Mouse (Mus musculus): ENCODE results near the gene Ercc5.

Ercc5 gene

GRCm38 (mm10) chr1:44172656-44173055 is 25.1 kb downstream of the Ercc5 start:
- no peak for DNase-seq (ENCODE audit: extremely low read depth, low read depth, low spot score)

- no peak for DNase-seq (ENCODE audit: extremely low read depth, low read depth, low spot score)
Measured at GRCm38 (mm10) chr1:44173903-44174302, 26.4 kb downstream of the Ercc5 start.

GRCm38 (mm10) chr1:44178086-44178485 is 30.5 kb downstream of the Ercc5 start:
- DNase-seq (ENCODE audit: extremely low read depth, low read depth, low spot score): no peak

DNA sequence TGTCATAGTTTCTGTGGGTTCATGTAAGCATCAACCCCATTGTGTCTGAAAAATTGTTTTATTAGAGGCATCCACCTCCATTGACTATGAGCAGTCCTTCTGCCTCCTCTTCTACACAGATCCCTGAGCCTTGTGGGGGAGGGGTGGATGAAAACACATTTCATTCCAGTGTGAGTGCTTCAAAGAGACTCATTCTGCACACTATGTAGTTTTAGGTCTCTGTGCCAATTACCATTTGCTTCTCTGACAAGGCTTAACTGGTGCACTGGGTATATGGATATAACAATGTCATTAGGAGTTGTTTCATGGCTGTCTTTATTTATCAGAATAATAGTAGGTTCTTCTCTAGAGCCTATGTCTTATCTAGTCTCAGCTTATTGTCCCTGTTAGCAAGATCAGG is 38.9 kb downstream of the Ercc5 start:
- no peak for DNase-seq (ENCODE audit: extremely low read depth, low read depth, low spot score)

GRCm38 (mm10) chr1:44198273-44199171 is 51.0 kb downstream of the Ercc5 start:
- DNase-seq (ENCODE audit: extremely low read depth, low read depth, low spot score): no peak

GRCm38 (mm10) chr1:44202876-44203275 is 55.3 kb downstream of the Ercc5 start:
- DNase-seq (ENCODE audit: extremely low read depth, low read depth, low spot score): no peak

- no peak for DNase-seq (ENCODE audit: extremely low read depth, low read depth, low spot score)
Measured at GRCm38 (mm10) chr1:44214443-44214842, 66.9 kb downstream of the Ercc5 start.

DNA sequence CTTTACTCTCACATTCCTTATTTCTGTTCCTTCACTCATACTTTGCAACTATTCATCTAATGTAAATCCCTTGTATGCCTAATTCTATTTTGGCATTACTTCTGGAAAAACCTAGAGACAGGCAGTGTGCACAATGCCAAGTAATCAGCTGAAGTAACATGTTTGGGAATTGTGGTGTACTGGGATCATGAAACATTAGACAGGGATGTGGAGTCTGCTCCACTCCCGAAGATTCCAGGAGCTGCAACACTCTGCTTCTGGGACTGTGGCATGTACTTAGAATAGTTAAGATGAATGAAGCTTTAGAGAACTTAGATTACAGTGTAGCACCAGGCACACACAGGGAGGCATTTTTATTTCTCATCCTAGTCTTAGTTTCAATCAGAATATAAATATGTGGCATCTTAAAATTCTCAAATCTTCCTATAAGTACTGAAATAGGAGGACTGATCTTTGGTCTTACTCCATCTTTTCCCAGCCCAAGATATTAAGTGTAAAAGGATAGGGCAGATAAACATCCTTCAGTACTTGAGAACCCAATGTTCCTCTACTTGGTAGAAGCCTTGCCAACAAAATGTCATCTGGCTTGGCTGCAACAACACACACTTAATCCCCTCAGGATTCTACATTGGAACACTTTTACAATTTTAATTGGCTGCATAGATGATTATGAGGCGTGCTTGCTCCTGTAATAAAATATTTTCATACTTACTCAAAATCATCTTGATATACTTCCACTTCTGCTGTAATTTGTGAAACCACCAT is 69.0 kb downstream of the Ercc5 start:
- peak; percentile 80 for DNase-seq (ENCODE audit: extremely low read depth, low read depth, low spot score)

DNA sequence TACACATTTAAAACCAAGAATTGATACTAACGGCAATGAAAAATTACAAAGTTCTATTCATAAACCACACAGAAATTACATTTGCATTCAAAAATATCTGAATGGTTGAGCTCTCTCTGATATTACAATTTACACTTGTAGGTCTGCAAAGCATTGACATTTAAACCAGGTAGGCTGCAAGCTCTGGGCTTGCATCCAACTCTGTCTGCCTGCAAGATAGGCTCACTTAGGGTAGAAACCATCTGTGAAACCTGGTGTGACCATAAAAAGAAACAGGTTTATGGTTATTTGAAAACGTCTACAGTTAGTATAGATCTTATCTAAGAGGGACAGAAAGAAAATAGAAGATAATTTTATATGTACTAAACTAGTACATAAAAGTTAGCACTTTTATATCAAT is 69.6 kb downstream of the Ercc5 start:
- DNase-seq (ENCODE audit: extremely low read depth, low read depth, low spot score): peak; percentile 50

GRCm38 (mm10) chr1:44218876-44219275 is 71.3 kb downstream of the Ercc5 start, which contains the start of gene Mettl21e:
Gene Mettl21e, minus strand, starts transcription at chr1:44218961.
- peak; percentile 85 for DNase-seq (ENCODE audit: extremely low read depth, low read depth, low spot score)

DNA sequence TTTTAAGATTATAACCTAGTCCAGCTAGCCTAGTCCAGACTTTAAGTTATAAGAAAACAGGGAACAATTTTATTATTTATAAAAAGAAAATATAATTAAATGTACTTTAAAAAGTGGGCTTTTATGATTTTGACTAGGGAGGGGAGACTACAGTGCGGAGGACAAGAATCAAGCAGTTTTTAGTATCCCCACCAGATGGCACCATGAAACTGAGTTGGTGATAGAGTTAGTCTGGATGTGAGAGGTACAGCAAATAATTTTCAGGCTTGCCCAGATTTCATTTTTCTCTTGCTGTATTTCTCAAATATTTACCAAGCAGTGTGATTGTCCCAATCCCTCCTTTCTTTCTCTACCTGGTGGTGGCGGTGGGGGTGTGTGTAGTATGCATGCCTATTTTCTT is 81.5 kb downstream of the Ercc5 start:
- no peak for DNase-seq (ENCODE audit: extremely low read depth, low read depth, low spot score)

All from fat pad, adult 2 months (tissue).